ENCODE assay signal across 9 mouse cellular contexts in the genomic region with DNA sequence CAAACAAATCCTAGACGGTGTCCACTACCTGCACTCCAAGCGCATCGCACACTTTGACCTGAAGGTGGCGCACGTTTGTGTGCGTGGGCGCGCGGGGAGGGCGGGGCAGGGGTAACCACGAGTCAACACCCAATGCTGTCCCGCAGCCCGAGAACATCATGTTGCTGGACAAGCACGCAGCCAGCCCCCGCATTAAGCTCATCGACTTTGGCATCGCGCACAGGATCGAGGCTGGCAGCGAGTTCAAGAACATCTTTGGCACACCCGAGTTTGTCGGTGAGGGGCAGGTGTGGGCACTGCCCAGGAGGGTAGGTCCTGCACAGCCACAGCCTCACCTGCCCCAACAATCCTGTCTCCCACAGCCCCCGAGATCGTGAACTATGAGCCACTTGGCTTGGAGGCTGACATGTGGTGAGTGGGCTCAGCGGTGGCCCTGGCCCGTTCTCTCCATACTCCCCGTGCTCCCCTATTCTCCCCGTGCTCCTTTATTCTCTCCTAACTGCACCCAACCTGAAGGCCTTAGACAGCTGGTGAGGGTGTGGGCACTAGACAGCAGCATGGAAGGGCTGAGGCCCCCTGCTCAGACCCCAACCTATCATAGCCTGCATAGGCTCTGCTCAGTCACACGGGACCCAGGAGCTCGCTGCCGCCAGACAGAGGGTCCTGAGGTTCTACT. TPM values are rescaled to one million over a fixed set of nuclear protein-coding genes. Genes with fewer than 3 reads are reported as not detected.
DNase-seq lines count a peak whose midpoint lies in the region; ATAC-seq lines count a peak whose summit lies in the region.
"Had no signal": no experiment of that assay in that cellular context is flagged by ENCODE, and none has a peak within 500 bp of the region (broad histone marks: within the 10 kb centered on the region; RNA-seq: fewer than 3 reads in every experiment).

No protein-coding gene starts in this region.

- peak overlapping the region; percentile 43 for H3K27ac ChIP-seq in heart, embryonic 10.5 days
- H3K27ac ChIP-seq in heart, embryonic 12.5 days (ENCODE audit: poor library complexity, severe bottlenecking) = no peak overlapping the region
- peak overlapping the region; percentile 86; the same call in 1 of the 2 replicates for H3K27ac ChIP-seq in liver, embryonic 12.5 days

- no peak overlapping the region for H3K4me2 ChIP-seq in heart, embryonic 12.5 days
- no peak overlapping the region for H3K4me2 ChIP-seq in liver, embryonic 12.5 days
- H3K4me2 ChIP-seq: hindbrain, embryonic 15.5 days had no signal

- peaks cover 14% of the 10 kb centered on the region for H3K27me3 ChIP-seq in heart, embryonic 10.5 days (ENCODE audit: insufficient read depth, poor library complexity, severe bottlenecking)
- H3K27me3 ChIP-seq in heart, embryonic 12.5 days (replicated peaks) = 0 out of 2 replicates have a peak, but pooled peaks cover 11% of the 10 kb centered on the region
- H3K27me3 ChIP-seq in liver, embryonic 12.5 days (replicated peaks) = peaks cover 31% of the 10 kb centered on the region

- H3K36me3 ChIP-seq in heart, embryonic 10.5 days = peaks cover 57% of the 10 kb centered on the region
- H3K36me3 ChIP-seq in heart, embryonic 12.5 days = peaks cover 44% of the 10 kb centered on the region
- peaks cover 51% of the 10 kb centered on the region for H3K36me3 ChIP-seq in liver, embryonic 12.5 days

- no peaks in the 10 kb centered on the region for H3K9me3 ChIP-seq in heart, embryonic 10.5 days
- no peaks in the 10 kb centered on the region for H3K9me3 ChIP-seq in heart, embryonic 12.5 days (replicated peaks)
- no peaks in the 10 kb centered on the region for H3K9me3 ChIP-seq in liver, embryonic 12.5 days (replicated peaks)
- H3K9me3 ChIP-seq: hindbrain, embryonic 15.5 days had no signal

- H3K9ac ChIP-seq in heart, embryonic 12.5 days = no peak overlapping the region
- no peak overlapping the region for H3K9ac ChIP-seq in liver, embryonic 12.5 days
- H3K9ac ChIP-seq: hindbrain, embryonic 15.5 days had no signal

- ATAC-seq in heart, embryonic 12.5 days (ENCODE audit: insufficient number of reproducible peaks, low FRiP score) = no peak
- ATAC-seq in liver, embryonic 12.5 days = no peak

- 69% methylated on average over 31 of the region's 31 CpGs for WGBS in heart, embryonic 10.5 days
- 73% methylated on average over 31 of the region's 31 CpGs for WGBS in heart, embryonic 12.5 days
- 69% methylated on average over 31 of the region's 31 CpGs for WGBS in liver, embryonic 12.5 days (ENCODE audit: insufficient replicate concordance)

- no peak for DNase-seq in heart, embryonic 10.5 days (ENCODE audit: low spot score)
- DNase-seq in A20 (ENCODE audit: low read depth, low spot score) = peak; percentile 69
- DNase-seq in ZHBTc4 (ENCODE audit: low read depth, low spot score) = peak; percentile 92
- DNase-seq in urinary bladder, postnatal 25 days (ENCODE audit: low spot score) = no peak
- no peak for DNase-seq in frontal cortex, adult 2 months (ENCODE audit: extremely low spot score in 1 of 2, low spot score in 1 of 2)
- no peak for DNase-seq in right cerebral cortex, postnatal 14 days

- no peak overlapping the region for H3K4me3 ChIP-seq in heart, embryonic 10.5 days
- H3K4me3 ChIP-seq in heart, embryonic 12.5 days = no peak overlapping the region
- no peak overlapping the region for H3K4me3 ChIP-seq in liver, embryonic 12.5 days
- H3K4me3 ChIP-seq: hindbrain, embryonic 15.5 days had no signal

- peaks cover 51% of the 10 kb centered on the region for H3K4me1 ChIP-seq in heart, embryonic 10.5 days
- H3K4me1 ChIP-seq in heart, embryonic 12.5 days (replicated peaks) = peaks cover 46% of the 10 kb centered on the region
- H3K4me1 ChIP-seq in liver, embryonic 12.5 days = peaks cover 53% of the 10 kb centered on the region

RNA-seq across cellular contexts. Expression of a gene that starts 6.7 kb away (rescaled TPM):
- polyA plus RNA-seq in heart, embryonic 10.5 days (2016; fragmentation: Nextera tagmentation; extraction: Ambion mirVana) = not detected in 2 replicates
- 0.18 TPM in 1 of 2 replicates, not detected in the other for polyA plus RNA-seq in heart, embryonic 12.5 days (2016; fragmentation: Nextera tagmentation; extraction: Ambion mirVana)
- polyA plus RNA-seq in liver, embryonic 12.5 days (2016; fragmentation: Nextera tagmentation; extraction: Ambion mirVana) = not detected in 2 replicates
- polyA plus RNA-seq in frontal cortex, adult 2 months (2012; rRNA removed) = not detected in 2 replicates

RNA-seq across cellular contexts. Expression of a gene that starts 7.6 kb away (rescaled TPM):
- 56.3 and 78.7 TPM in 2 replicates for polyA plus RNA-seq in heart, embryonic 10.5 days (2016; fragmentation: Nextera tagmentation; extraction: Ambion mirVana)
- 62.8 and 69.0 TPM in 2 replicates for polyA plus RNA-seq in heart, embryonic 12.5 days (2016; fragmentation: Nextera tagmentation; extraction: Ambion mirVana)
- 41.7 TPM in 2 replicates for polyA plus RNA-seq in liver, embryonic 12.5 days (2016; fragmentation: Nextera tagmentation; extraction: Ambion mirVana)
- polyA plus RNA-seq in frontal cortex, adult 2 months (2012; rRNA removed) = 75.3 and 76.8 TPM in 2 replicates

RNA-seq across cellular contexts. Expression of a gene that starts 11.5 kb away (rescaled TPM):
- 2.7 and 3.8 TPM in 2 replicates for polyA plus RNA-seq in heart, embryonic 10.5 days (2016; fragmentation: Nextera tagmentation; extraction: Ambion mirVana)
- polyA plus RNA-seq in heart, embryonic 12.5 days (2016; fragmentation: Nextera tagmentation; extraction: Ambion mirVana) = 3.9 and 4.9 TPM in 2 replicates
- polyA plus RNA-seq in liver, embryonic 12.5 days (2016; fragmentation: Nextera tagmentation; extraction: Ambion mirVana) = not detected in 2 replicates
- 0.18 and 0.23 TPM in 2 replicates for polyA plus RNA-seq in frontal cortex, adult 2 months (2012; rRNA removed)
- polyA plus RNA-seq: hindbrain, embryonic 15.5 days had no signal

RNA-seq across cellular contexts. Expression of a gene that starts 13.9 kb away (rescaled TPM):
- 447 and 460 TPM in 2 replicates for polyA plus RNA-seq in heart, embryonic 10.5 days (2016; fragmentation: Nextera tagmentation; extraction: Ambion mirVana)
- polyA plus RNA-seq in heart, embryonic 12.5 days (2016; fragmentation: Nextera tagmentation; extraction: Ambion mirVana) = 408 and 433 TPM in 2 replicates
- 440 and 450 TPM in 2 replicates for polyA plus RNA-seq in liver, embryonic 12.5 days (2016; fragmentation: Nextera tagmentation; extraction: Ambion mirVana)
- 1,035 and 1,113 TPM in 2 replicates for polyA plus RNA-seq in frontal cortex, adult 2 months (2012; rRNA removed)

RNA-seq across cellular contexts. Expression of a gene that starts 22.7 kb away (rescaled TPM):
- polyA plus RNA-seq in heart, embryonic 10.5 days (2016; fragmentation: Nextera tagmentation; extraction: Ambion mirVana) = 53.5 and 62.2 TPM in 2 replicates
- polyA plus RNA-seq in heart, embryonic 12.5 days (2016; fragmentation: Nextera tagmentation; extraction: Ambion mirVana) = 36.0 and 36.1 TPM in 2 replicates
- polyA plus RNA-seq in liver, embryonic 12.5 days (2016; fragmentation: Nextera tagmentation; extraction: Ambion mirVana) = 28.9 and 29.7 TPM in 2 replicates
- polyA plus RNA-seq in frontal cortex, adult 2 months (2012; rRNA removed) = 25.7 and 27.4 TPM in 2 replicates

Comparison
In these comparisons a context has a peak if more than half of its experiments do, and no peak if none do; other contexts are left out.
1. DNase-seq: peak in A20 (single experiment) and ZHBTc4 (single experiment); none in heart, embryonic 10.5 days (single experiment), urinary bladder, postnatal 25 days (single experiment), frontal cortex, adult 2 months (0 of 2) and right cerebral cortex, postnatal 14 days (single experiment).